Mouse (Mus musculus) lung, postnatal 0 days (tissue): ENCODE measurements around the gene Gxylt2. TPM values are rescaled to one million over a fixed set of nuclear protein-coding genes. Genes with fewer than 3 reads are reported as not detected.

Experiments used
- ATAC-seq: fragments of 200-750 bp; cut with Nextera tagmentation; 2 replicates; pipeline ENCODE4 v1.8.0; 2017; ENCODE audit warnings: moderate library complexity
- DNase-seq: peaks from one replicate; pipeline ENCODE4 v3.0.0-alpha.2; 2016; ENCODE audit warnings: low spot score
- H3K27ac ChIP-seq: fragments of 300-500 bp; sonication (generic); 2 replicates; pipeline ENCODE4 v1.5.1; 2014; ENCODE audit warnings: antibody characterized with exemption, mild to moderate bottlenecking, low read length, mixed read lengths
- H3K27me3 ChIP-seq: fragments of 300-500 bp; sonication (generic); replicated peaks from 2 replicates; pipeline ENCODE4 v1.6.1; 2014; ENCODE audit warnings: low read length, mixed read lengths; ENCODE audit not compliant: insufficient read depth
- H3K36me3 ChIP-seq: fragments of 300-500 bp; sonication (generic); 2 replicates; pipeline ENCODE4 v1.6.1; 2014; ENCODE audit warnings: low read length, mixed read lengths; ENCODE audit not compliant: insufficient read depth
- H3K4me1 ChIP-seq: fragments of 300-500 bp; sonication (generic); 2 replicates; pipeline ENCODE4 v1.6.1; 2014; ENCODE audit warnings: antibody characterized with exemption, low read depth, low read length, mixed read lengths; ENCODE audit not compliant: insufficient read depth
- H3K4me2 ChIP-seq: fragments of 300-500 bp; sonication (generic); replicated peaks from 2 replicates; pipeline ENCODE4 v1.6.1; 2014; ENCODE audit warnings: low read depth, mild to moderate bottlenecking, low read length, moderate library complexity, mixed read lengths
- H3K4me3 ChIP-seq: fragments of 300-500 bp; sonication (generic); 2 replicates; pipeline ENCODE4 v1.5.1; 2014; ENCODE audit warnings: low read depth, low read length
- H3K9ac ChIP-seq: fragments of 300-500 bp; sonication (generic); replicated peaks from 2 replicates; pipeline ENCODE4 v1.6.1; 2014; ENCODE audit warnings: low read depth, mild to moderate bottlenecking
- H3K9me3 ChIP-seq: fragments of 300-500 bp; sonication (generic); 2 replicates; pipeline ENCODE4 v1.6.1; 2016; ENCODE audit warnings: low read length, mixed read lengths
- CTCF ChIP-seq: IDR thresholded peaks from 2 replicates; pipeline ENCODE4 v1.5.1; 2016; ENCODE audit warnings: antibody characterized with exemption, mild to moderate bottlenecking
- EP300 ChIP-seq: IDR thresholded peaks from 2 replicates; pipeline ENCODE4 v1.6.1; 2016; ENCODE audit warnings: antibody characterized with exemption, mild to moderate bottlenecking, control low read depth
- WGBS: fragments of 180-500 bp; shearing (Covaris S2); extraction: QIAGEN DNeasy Blood & Tissue Kit; methylation state at CpG from one replicate; pipeline ENCODE4 v1.1.7; 2014; 5-methylcytosine and 5-hydroxymethylcytosine counted together
- polyA plus RNA-seq: library from polyadenylated mRNA; unstranded; fragments of >200 nt; fragmentation: Nextera tagmentation; extraction: Ambion mirVana; gene quantifications from 2 replicates; pipeline ENCODE4 v1.2.1, GENCODE M21; 2015

The Gxylt2 gene
- 2.2 and 2.8 TPM in 2 replicates for polyA plus RNA-seq

- DNase-seq (peak; percentile 49), ATAC-seq (peak; percentile 71)
- no peak for TF ChIP-seq EP300
- TF ChIP-seq CTCF, result peak; percentile 27
- Histone ChIP-seq H3K27me3 (0 out of 2 replicates have a peak, but pooled peaks cover 4% of the 10 kb centered on the region), H3K4me3 (peak within 1 kb of the TSS; percentile 45), H3K4me1 (peaks cover 3% of the 10 kb centered on the region; the same call in 1 of the 2 replicates), H3K36me3 (no peaks in the 10 kb centered on the region), H3K9ac (no peak within 1 kb of the TSS; the same call in 1 of the 2 replicates), H3K27ac (no peak within 1 kb of the TSS), H3K4me2 (peak within 1 kb of the TSS; percentile 95), H3K9me3 (no peaks in the 10 kb centered on the region)
- under 1% methylated on average over 49 of the region's 77 CpGs for WGBS
Measured at GRCm38 (mm10) chr6:100704574-100705365, at the start of gene Gxylt2. TSS of gene Gxylt2 (plus strand) at chr6:100704734.

GRCm38 (mm10) chr6:100660395-100660794 lies 44.1 kb upstream of the Gxylt2 start:
- Histone ChIP-seq H3K4me1 (no peaks in the 10 kb centered on the region), H3K36me3 (0 out of 2 replicates have a peak, but pooled peaks cover 11% of the 10 kb centered on the region), H3K9ac (no peak overlapping the region), H3K4me2 (no peak overlapping the region), H3K27me3 (no peaks in the 10 kb centered on the region), H3K4me3 (no peak overlapping the region), H3K9me3 (no peaks in the 10 kb centered on the region), H3K27ac (no peak overlapping the region)
- no peak; the same call in 1 of the 2 replicates for ATAC-seq
- 62% methylated on average over 5 of the region's 5 CpGs for WGBS
- DNase-seq, result peak; percentile 15
- no peak for TF ChIP-seq EP300
- TF ChIP-seq CTCF, result 0 out of 2 replicates have a peak, but pooled peaks have one; percentile 12

GRCm38 (mm10) chr6:100662224-100662623 lies 42.3 kb upstream of the Gxylt2 start:
- Histone ChIP-seq H3K27ac (no peak overlapping the region), H3K9ac (no peak overlapping the region), H3K36me3 (0 out of 2 replicates have a peak, but pooled peaks cover 11% of the 10 kb centered on the region), H3K9me3 (no peaks in the 10 kb centered on the region), H3K27me3 (no peaks in the 10 kb centered on the region), H3K4me3 (no peak overlapping the region), H3K4me1 (no peaks in the 10 kb centered on the region), H3K4me2 (no peak overlapping the region)
- WGBS, result 60% methylated on average over 6 of the region's 6 CpGs
- TF ChIP-seq EP300, result no peak
- TF ChIP-seq CTCF, result no peak
- DNase-seq (no peak), ATAC-seq (no peak)

- ATAC-seq (no peak), DNase-seq (no peak)
- H3K27me3 ChIP-seq, result no peaks in the 10 kb centered on the region
- H3K4me1 ChIP-seq, result peaks cover 3% of the 10 kb centered on the region; the same call in 1 of the 2 replicates
- no peak overlapping the region for H3K27ac ChIP-seq
- 0 out of 2 replicates have a peak, but pooled peaks cover 11% of the 10 kb centered on the region for H3K36me3 ChIP-seq
- H3K4me3 ChIP-seq, result no peak overlapping the region
- TF ChIP-seq EP300 (no peak), CTCF (peak; percentile 22; the same call in 1 of the 2 replicates)
- 67% methylated on average over 8 of the region's 8 CpGs for WGBS
- no peaks in the 10 kb centered on the region for H3K9me3 ChIP-seq
- no peak overlapping the region for H3K4me2 ChIP-seq
- H3K9ac ChIP-seq, result no peak overlapping the region
Measured at GRCm38 (mm10) chr6:100667644-100668043, 36.9 kb upstream of the Gxylt2 start.

- H3K27me3 ChIP-seq, result no peaks in the 10 kb centered on the region
- WGBS, result 56% methylated on average over 2 of the region's 2 CpGs
Measured at GRCm38 (mm10) chr6:100668858-100669257, 35.7 kb upstream of the Gxylt2 start.

GRCm38 (mm10) chr6:100670370-100670841 lies 34.1 kb upstream of the Gxylt2 start:
- Histone ChIP-seq H3K27me3 (no peaks in the 10 kb centered on the region), H3K4me2 (peak overlapping the region; percentile 87), H3K9ac (peak overlapping the region; percentile 56), H3K27ac (peak overlapping the region; percentile 54), H3K4me3 (peak overlapping the region; percentile 89), H3K9me3 (no peaks in the 10 kb centered on the region), H3K36me3 (no peaks in the 10 kb centered on the region), H3K4me1 (peaks cover 3% of the 10 kb centered on the region; the same call in 1 of the 2 replicates)
- DNase-seq, result peak; percentile 61
- ATAC-seq, result peak; percentile 76
- WGBS, result under 1% methylated on average over 32 of the region's 32 CpGs
- TF ChIP-seq EP300 (no peak), CTCF (peak; percentile 46)

More at GRCm38 (mm10) chr6:100668858-100669257, 35.7 kb upstream of the Gxylt2 start:
- Histone ChIP-seq H3K36me3 (0 out of 2 replicates have a peak, but pooled peaks cover 11% of the 10 kb centered on the region), H3K4me2 (no peak overlapping the region), H3K4me3 (no peak overlapping the region), H3K27ac (no peak overlapping the region), H3K9ac (no peak overlapping the region), H3K4me1 (peaks cover 3% of the 10 kb centered on the region; the same call in 1 of the 2 replicates), H3K9me3 (no peaks in the 10 kb centered on the region)
- no peak for ATAC-seq
- TF ChIP-seq CTCF (no peak), EP300 (no peak)
- no peak for DNase-seq
